Mouse (Mus musculus) liver, postnatal 0 days (tissue): ENCODE measurements at regions not wholly inside any gene's neighbourhood (a gene's known extent, or its start where the extent isn't known, plus 50 kb on each side); places are given as distances from the start of the nearest gene placed in this dataset.
A peak's percentile ranks its signal among the peaks of the same experiment; 100 is the strongest.

ENCODE experiments used
- ATAC-seq: fragments of 200-750 bp; cut with Nextera tagmentation; 2 replicates; pipeline ENCODE4 v1.8.0; 2017; ENCODE audit warnings: mild to moderate bottlenecking, moderate library complexity
- DNase-seq: peaks from one replicate; pipeline ENCODE4 v3.0.0-alpha.2; 2016
- H3K27ac ChIP-seq: fragments of 300-500 bp; sonication (generic); 2 replicates; pipeline ENCODE4 v1.5.1; 2014; ENCODE audit warnings: antibody characterized with exemption, moderate library complexity, mild to moderate bottlenecking, low read depth
- H3K27me3 ChIP-seq: fragments of 300-500 bp; sonication (generic); 2 replicates; pipeline ENCODE4 v1.6.1; 2014; ENCODE audit warnings: low read length, control low read depth, mixed read lengths; ENCODE audit not compliant: insufficient read depth
- H3K36me3 ChIP-seq: fragments of 300-500 bp; sonication (generic); replicated peaks from 2 replicates; pipeline ENCODE4 v1.6.1; 2014; ENCODE audit warnings: mild to moderate bottlenecking, control low read depth, low read length, moderate library complexity, mixed read lengths; ENCODE audit not compliant: insufficient read depth
- H3K4me1 ChIP-seq: fragments of 300-500 bp; sonication (generic); 2 replicates; pipeline ENCODE4 v1.6.1; 2014; ENCODE audit warnings: antibody characterized with exemption, mild to moderate bottlenecking, control low read depth; ENCODE audit not compliant: insufficient read depth
- H3K4me2 ChIP-seq: fragments of 300-500 bp; sonication (generic); 2 replicates; pipeline ENCODE4 v1.6.1; 2014; ENCODE audit warnings: low read depth, mild to moderate bottlenecking, low read length, moderate library complexity, mixed read lengths
- H3K4me3 ChIP-seq: fragments of 300-500 bp; sonication (generic); 2 replicates; pipeline ENCODE4 v1.5.1; 2014; ENCODE audit warnings: low read depth, low read length
- H3K9ac ChIP-seq: fragments of 300-500 bp; sonication (generic); replicated peaks from 2 replicates; pipeline ENCODE4 v1.6.1; 2014; ENCODE audit warnings: mild to moderate bottlenecking, moderate library complexity
- H3K9me3 ChIP-seq: fragments of 300-500 bp; sonication (generic); 2 replicates; pipeline ENCODE4 v1.6.1; 2016; ENCODE audit warnings: mild to moderate bottlenecking, control low read depth, low read length, mixed read lengths
- CTCF ChIP-seq: sonication (generic); IDR thresholded peaks from 2 replicates; pipeline ENCODE4 v1.5.1; 2016; ENCODE audit warnings: antibody characterized with exemption, low read depth
- EP300 ChIP-seq: IDR thresholded peaks from 2 replicates; pipeline ENCODE4 v1.6.1; 2016; ENCODE audit warnings: antibody characterized with exemption, low read depth, mild to moderate bottlenecking
- WGBS: fragments of 180-500 bp; shearing (Covaris S2); extraction: QIAGEN DNeasy Blood & Tissue Kit; methylation state at CpG from one replicate; pipeline ENCODE4 v1.1.7; 2014; ENCODE audit not compliant: insufficient replicate concordance; 5-methylcytosine and 5-hydroxymethylcytosine counted together

GRCm38 (mm10) chr8:36358998-36359397, 593.4 kb downstream of the Gm19410 start:
- Histone ChIP-seq H3K27ac (no peak overlapping the region), H3K9ac (no peak overlapping the region), H3K27me3 (no peaks in the 10 kb centered on the region), H3K36me3 (no peaks in the 10 kb centered on the region), H3K4me2 (no peak overlapping the region), H3K4me1 (no peaks in the 10 kb centered on the region), H3K9me3 (no peaks in the 10 kb centered on the region), H3K4me3 (no peak overlapping the region)
- 64% methylated on average over 2 of the region's 2 CpGs for WGBS
- DNase-seq, result no peak
- ATAC-seq, result no peak
- TF ChIP-seq EP300 (no peak), CTCF (no peak)

GRCm38 (mm10) chr8:36361255-36361654, 595.7 kb downstream of the Gm19410 start:
- Histone ChIP-seq H3K4me3 (no peak overlapping the region), H3K9ac (no peak overlapping the region), H3K9me3 (no peaks in the 10 kb centered on the region), H3K27me3 (no peaks in the 10 kb centered on the region), H3K4me2 (no peak overlapping the region), H3K4me1 (no peaks in the 10 kb centered on the region), H3K27ac (no peak overlapping the region), H3K36me3 (no peaks in the 10 kb centered on the region)
- WGBS, result 13% methylated on average over 2 of the region's 2 CpGs
- DNase-seq, result peak; percentile 61
- TF ChIP-seq CTCF (peak; percentile 73), EP300 (no peak)
- ATAC-seq, result no peak

GRCm38 (mm10) chr8:36361818-36362217, 596.2 kb downstream of the Gm19410 start:
- 44% methylated on average over 8 of the region's 8 CpGs for WGBS
- H3K36me3 ChIP-seq, result no peaks in the 10 kb centered on the region
- ATAC-seq, result no peak

GRCm38 (mm10) chr8:36363291-36363690, 597.7 kb downstream of the Gm19410 start:
- Histone ChIP-seq H3K27me3 (no peaks in the 10 kb centered on the region), H3K4me2 (no peak overlapping the region), H3K4me3 (no peak overlapping the region), H3K9me3 (no peaks in the 10 kb centered on the region), H3K27ac (no peak overlapping the region), H3K4me1 (no peaks in the 10 kb centered on the region), H3K9ac (no peak overlapping the region), H3K36me3 (no peaks in the 10 kb centered on the region)
- 64% methylated on average over 9 of the region's 9 CpGs for WGBS
- no peak for ATAC-seq
- TF ChIP-seq EP300 (no peak), CTCF (no peak)
- peak; percentile 22 for DNase-seq

More at GRCm38 (mm10) chr8:36361818-36362217, 596.2 kb downstream of the Gm19410 start:
- Histone ChIP-seq H3K27me3 (no peaks in the 10 kb centered on the region), H3K4me3 (no peak overlapping the region), H3K4me2 (no peak overlapping the region), H3K9me3 (no peaks in the 10 kb centered on the region), H3K9ac (no peak overlapping the region), H3K27ac (no peak overlapping the region), H3K4me1 (no peaks in the 10 kb centered on the region)
- DNase-seq, result no peak
- TF ChIP-seq CTCF (no peak), EP300 (no peak)

GRCm38 (mm10) chr8:36364567-36365231, 599.1 kb downstream of the Gm19410 start:
- no peak for ATAC-seq
- Histone ChIP-seq H3K4me1 (no peaks in the 10 kb centered on the region), H3K9me3 (no peaks in the 10 kb centered on the region), H3K36me3 (no peaks in the 10 kb centered on the region), H3K27me3 (no peaks in the 10 kb centered on the region), H3K9ac (no peak overlapping the region), H3K27ac (no peak overlapping the region), H3K4me2 (no peak overlapping the region), H3K4me3 (no peak overlapping the region)
- WGBS, result 75% methylated on average over 6 of the region's 6 CpGs
- TF ChIP-seq CTCF, result no peak
- no peak for TF ChIP-seq EP300
- no peak for DNase-seq

- Histone ChIP-seq H3K27me3 (no peaks in the 10 kb centered on the region), H3K9ac (no peak overlapping the region), H3K27ac (no peak overlapping the region), H3K36me3 (no peaks in the 10 kb centered on the region), H3K4me2 (no peak overlapping the region), H3K4me3 (no peak overlapping the region), H3K4me1 (no peaks in the 10 kb centered on the region), H3K9me3 (no peaks in the 10 kb centered on the region)
- no peak for DNase-seq
- ATAC-seq, result no peak
- WGBS, result 51% methylated on average over 2 of the region's 2 CpGs
- TF ChIP-seq EP300 (no peak), CTCF (peak; percentile 36; the same call in 1 of the 2 replicates)
Observed at GRCm38 (mm10) chr8:36365945-36366344, 600.4 kb downstream of the Gm19410 start.
